Mouse (Mus musculus) macrophage (primary cell): ENCODE results near the gene Camkv. TPM values are rescaled to one million over a fixed set of nuclear protein-coding genes. Genes with fewer than 3 reads are reported as not detected.

Source experiments
- H3K27ac ChIP-seq: fragments of 350-480 bp; formaldehyde crosslinking; 2 replicates; pipeline ENCODE4 v1.9.0; 2021
- H3K36me3 ChIP-seq: fragments of 350-480 bp; formaldehyde crosslinking; 2 replicates; pipeline ENCODE4 v1.9.0; 2021; ENCODE audit errors: inconsistent target
- H3K4me3 ChIP-seq: fragments of 350-480 bp; formaldehyde crosslinking; 2 replicates; pipeline ENCODE4 v1.9.0; 2021; ENCODE audit errors: inconsistent target
- H3K79me2 ChIP-seq: fragments of 350-480 bp; formaldehyde crosslinking; 2 replicates; pipeline ENCODE4 v1.9.0; 2021; ENCODE audit errors: inconsistent target
- WGBS: methylation state at CpG from one replicate; pipeline ENCODE4 v1.1.7; 2026; ENCODE audit warnings: inconsistent platforms; ENCODE audit not compliant: missing documents; 5-methylcytosine and 5-hydroxymethylcytosine counted together
- polyA plus RNA-seq: library from polyadenylated mRNA; stranded (reverse); fragments of 250-400 nt; gene quantifications from 3 replicates; pipeline ENCODE4 v1.2.4, GENCODE M21; 2018; ENCODE audit warnings: inconsistent platforms

Gene Camkv
- polyA plus RNA-seq, 1 experiment from 2014 or later = not detected

DNA sequence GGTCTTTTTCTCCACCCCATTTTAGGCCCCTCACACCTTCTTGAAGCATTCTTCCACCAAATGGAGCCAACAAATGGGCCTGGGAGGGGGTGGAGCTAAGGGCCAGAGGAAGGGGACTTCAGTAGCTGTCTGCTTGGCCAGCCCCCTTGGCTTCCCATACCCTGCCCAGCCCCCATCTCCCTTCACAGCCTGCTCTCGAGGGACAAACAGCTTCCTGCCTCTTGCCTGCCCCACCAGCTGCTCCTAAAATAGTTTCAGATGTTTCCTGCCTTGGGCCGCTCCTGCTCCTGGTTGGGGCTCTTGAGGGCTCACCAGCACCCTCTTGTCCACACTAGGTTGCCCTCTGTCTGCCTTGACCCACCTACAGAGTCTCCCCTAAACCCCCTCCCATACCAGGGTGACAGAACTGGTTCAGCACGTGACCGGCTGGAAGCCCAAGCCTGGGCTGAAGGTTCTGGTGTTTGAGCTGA is 48.0 kb downstream of the Camkv start:
- Histone ChIP-seq H3K4me3 (peak overlapping the region; percentile 6; the same call in 1 of the 2 replicates), H3K79me2 (peaks cover 17% of the 10 kb centered on the region; the same call in 1 of the 2 replicates), H3K27ac (peak overlapping the region; percentile 89), H3K36me3 (peaks cover 33% of the 10 kb centered on the region)
- WGBS = 13% methylated on average over 4 of the region's 4 CpGs

DNA sequence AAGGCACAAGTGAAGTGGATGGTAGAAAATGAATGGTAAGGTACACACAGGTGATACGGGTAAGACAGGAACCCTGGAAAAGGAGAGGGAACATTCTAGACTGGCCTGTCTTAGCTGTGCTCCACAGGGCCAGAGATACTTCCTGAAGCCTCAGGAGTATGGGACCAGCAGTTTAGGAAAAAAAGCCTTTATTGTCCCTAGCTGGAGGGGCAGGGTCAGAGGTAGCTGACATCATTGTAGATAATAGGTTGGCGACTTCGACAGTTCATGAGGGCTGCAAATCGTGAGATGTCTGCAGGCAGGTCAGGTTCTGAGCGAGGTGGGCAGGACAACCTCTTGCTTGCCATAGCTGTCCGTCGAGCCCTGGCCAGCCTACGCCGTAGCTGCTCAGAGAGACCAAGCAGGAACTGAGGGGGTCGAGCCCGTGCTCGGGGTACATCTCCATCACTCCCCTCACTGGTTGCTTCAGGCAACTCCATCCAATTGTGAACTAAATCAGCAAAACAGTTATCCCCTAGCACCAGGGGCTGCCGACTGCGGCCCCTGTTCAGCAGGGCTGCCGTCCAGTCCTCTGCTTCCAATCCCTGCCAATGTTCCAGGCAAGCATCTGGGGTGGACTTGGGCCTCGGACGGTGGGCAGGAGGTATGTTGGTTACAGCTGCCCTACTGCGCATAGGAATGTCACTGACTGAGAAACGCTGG is 48.7 kb downstream of the Camkv start:
- H3K4me3 ChIP-seq = peak overlapping the region; percentile 66; the same call in 1 of the 2 replicates
- peaks cover 26% of the 10 kb centered on the region for H3K36me3 ChIP-seq
- peaks cover 9% of the 10 kb centered on the region; the same call in 1 of the 2 replicates for H3K79me2 ChIP-seq
- H3K27ac ChIP-seq = peak overlapping the region; percentile 89
- WGBS = 21% methylated on average over 19 of the region's 19 CpGs

DNA sequence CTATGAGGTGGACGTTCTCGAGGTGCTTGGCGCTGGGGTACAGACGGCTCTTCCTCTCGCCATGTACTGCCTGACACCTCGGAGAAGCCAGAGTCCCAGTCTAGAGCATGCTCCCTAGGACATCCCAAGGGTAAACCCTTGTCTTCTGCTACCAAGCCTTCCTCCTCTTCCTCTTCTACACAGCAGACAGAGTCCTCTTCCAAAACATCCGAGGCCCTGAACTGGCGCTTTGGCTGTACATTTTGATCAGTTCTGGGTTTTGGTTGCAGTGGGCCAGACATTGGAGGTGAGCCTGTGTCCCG is 49.2 kb downstream of the Camkv start:
- Histone ChIP-seq H3K27ac (peak overlapping the region; percentile 89), H3K4me3 (peak overlapping the region; percentile 66), H3K79me2 (peaks cover 4% of the 10 kb centered on the region; the same call in 1 of the 2 replicates), H3K36me3 (peaks cover 21% of the 10 kb centered on the region)
- WGBS = 18% methylated on average over 9 of the region's 9 CpGs

DNA sequence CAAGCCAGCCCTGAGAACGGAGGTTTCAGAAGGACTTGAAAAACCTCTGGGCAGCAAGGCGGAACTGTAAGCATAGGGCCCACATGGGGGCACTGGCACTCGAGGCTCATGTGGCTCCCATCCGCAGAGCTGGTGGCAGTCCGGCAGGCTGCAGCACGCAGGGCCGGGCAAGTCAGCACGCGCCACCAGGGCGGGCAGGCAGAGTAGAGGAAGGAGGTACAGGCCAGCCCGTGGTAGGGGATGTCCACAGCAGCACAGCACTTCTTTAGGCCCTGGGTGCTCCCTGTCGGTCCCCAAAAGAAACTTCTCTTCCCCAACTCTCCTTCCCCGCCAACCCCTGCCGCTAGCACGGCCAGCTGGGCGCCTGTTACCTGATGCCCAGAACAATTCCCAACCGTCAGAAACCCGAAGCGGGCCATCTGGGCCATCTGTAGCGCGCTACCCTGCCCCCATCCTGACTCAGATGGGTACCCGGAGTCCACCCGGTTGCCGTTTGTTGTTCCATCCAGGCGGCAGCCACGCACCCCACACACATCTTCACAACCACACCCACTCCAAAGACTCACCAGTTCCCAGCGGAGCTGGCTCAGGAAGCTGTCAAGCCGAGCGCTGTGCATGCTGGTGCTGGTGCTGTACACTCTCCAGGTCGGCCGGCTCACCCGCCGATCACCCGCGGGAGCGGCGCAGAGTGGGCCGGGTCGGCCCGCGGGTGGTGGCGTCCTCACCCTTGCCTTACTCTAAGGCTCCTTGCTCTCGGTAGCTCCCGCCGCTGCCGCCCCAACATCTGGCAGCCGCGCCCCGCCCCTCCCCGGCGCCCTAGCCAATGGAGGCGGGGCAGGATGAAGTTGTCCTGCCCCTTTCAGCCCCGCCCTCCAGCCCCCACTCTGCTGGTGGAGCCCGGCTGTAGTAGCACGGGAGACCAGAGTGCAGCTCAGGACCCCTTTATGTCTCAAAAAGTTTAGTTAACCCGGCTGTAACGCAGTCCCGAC is 50.0 kb downstream of the Camkv start, which contains the start of gene Inka1:
Inka1 (minus strand) TSS at position 749 of the 989 bp plus-strand sequence.
- Histone ChIP-seq H3K27ac (peak within 1 kb of the TSS; percentile 89), H3K79me2 (no peaks in the 10 kb centered on the region; the same call in 1 of the 2 replicates), H3K4me3 (peak within 1 kb of the TSS; percentile 66), H3K36me3 (peaks cover 14% of the 10 kb centered on the region; the same call in 1 of the 2 replicates)
- WGBS = under 1% methylated on average over 57 of the region's 58 CpGs

DNA sequence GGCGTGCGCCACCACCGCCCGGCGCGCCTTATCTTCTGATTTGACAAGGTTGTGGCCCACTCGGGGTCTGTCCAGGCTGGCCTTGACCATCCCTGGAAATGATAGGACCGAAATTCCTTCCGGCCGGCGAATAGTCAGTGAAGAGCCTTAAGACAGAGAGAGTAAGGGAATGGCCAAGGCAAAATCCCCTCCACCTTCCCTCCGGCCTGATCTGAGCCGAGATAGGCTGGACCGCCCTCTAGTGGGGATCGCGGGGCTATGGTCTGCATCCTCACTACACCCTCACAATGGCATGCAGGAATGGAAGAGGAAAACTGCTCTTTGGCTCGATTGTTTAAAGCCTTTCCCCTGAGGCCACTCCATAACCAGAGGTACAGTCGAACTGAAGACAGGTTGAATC is 50.9 kb downstream of the Camkv start:
- 3% methylated on average over 18 of the region's 18 CpGs for WGBS
- Histone ChIP-seq H3K79me2 (no peaks in the 10 kb centered on the region; the same call in 1 of the 2 replicates), H3K27ac (peak overlapping the region; percentile 25), H3K4me3 (peak overlapping the region; percentile 66), H3K36me3 (peaks cover 4% of the 10 kb centered on the region; the same call in 1 of the 2 replicates)

DNA sequence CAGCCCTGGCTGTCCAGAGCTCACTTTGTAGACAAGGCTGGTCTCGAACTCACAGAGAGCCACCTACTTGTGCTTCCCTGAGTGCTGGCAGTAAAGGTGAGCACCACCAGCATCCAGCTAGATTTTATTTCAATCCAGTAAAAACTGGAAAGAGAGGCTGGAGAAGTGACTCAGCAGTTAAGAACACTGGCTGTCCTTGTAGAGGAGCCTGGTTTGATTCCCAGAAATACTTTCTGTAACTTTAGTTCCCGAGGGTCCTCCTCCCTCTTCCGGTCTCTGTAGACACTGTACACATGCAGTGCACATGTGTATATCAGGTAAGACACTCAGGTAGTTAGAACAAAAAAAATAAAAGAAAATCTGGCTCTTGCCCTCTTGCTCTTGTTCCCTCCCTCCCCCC is 52.5 kb downstream of the Camkv start:
- WGBS = 73% methylated on average over 3 of the region's 3 CpGs
- Histone ChIP-seq H3K36me3 (no peaks in the 10 kb centered on the region), H3K4me3 (no peak overlapping the region)

DNA sequence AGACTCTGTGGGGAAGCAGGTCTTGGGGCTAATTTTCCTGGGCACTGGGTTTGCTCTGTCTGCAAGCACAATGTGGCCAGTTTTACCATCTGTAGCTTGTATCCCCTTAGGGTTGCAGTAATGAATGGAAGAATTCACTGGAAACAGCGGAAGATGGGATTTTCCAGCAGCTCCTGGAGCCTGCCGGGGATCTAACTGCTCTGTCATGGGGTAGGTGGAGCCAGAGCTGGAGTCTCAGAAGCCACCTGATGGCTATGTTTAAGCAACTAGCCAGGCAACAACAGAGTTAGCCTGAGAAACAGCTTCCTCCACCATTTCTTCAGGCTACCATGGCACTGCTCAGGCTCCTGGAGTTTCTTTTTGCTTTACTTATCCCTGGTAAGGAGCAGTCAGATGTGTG is 56.7 kb downstream of the Camkv start, which contains the start of gene Cdhr4:
Cdhr4 (plus strand) TSS at position 301 of the 400 bp plus-strand sequence.
- Histone ChIP-seq H3K4me3 (no peak within 1 kb of the TSS), H3K79me2 (no peaks in the 10 kb centered on the region), H3K36me3 (no peaks in the 10 kb centered on the region), H3K27ac (no peak within 1 kb of the TSS)
- WGBS = 85% methylated on average over 2 of the region's 2 CpGs

More for the DNA sequence above, 52.5 kb downstream of the Camkv start:
- Histone ChIP-seq H3K79me2 (no peaks in the 10 kb centered on the region; the same call in 1 of the 2 replicates), H3K27ac (no peak overlapping the region)

DNA sequence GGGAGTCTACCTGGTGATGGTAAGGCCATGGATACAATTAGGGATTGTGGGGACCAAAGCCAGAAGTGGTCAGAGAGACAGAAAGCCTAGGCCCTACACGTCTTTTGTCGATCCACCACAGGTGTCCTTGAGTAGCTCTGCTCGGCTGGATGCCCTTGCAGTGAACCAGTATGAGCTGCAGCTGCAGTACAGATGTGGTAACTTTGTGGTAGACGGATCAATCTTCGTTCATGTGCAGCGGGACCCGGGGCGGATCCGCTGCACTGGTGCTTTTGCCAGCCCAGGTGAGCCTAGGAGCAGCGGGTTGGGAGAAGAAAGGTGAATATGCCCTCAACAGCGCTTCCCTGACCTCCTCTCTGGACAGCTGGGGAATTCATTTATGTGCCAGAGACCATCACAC is 57.5 kb downstream of the Camkv start:
- WGBS = 86% methylated on average over 11 of the region's 11 CpGs
- Histone ChIP-seq H3K27ac (no peak overlapping the region), H3K4me3 (no peak overlapping the region), H3K36me3 (no peaks in the 10 kb centered on the region), H3K79me2 (no peaks in the 10 kb centered on the region)

DNA sequence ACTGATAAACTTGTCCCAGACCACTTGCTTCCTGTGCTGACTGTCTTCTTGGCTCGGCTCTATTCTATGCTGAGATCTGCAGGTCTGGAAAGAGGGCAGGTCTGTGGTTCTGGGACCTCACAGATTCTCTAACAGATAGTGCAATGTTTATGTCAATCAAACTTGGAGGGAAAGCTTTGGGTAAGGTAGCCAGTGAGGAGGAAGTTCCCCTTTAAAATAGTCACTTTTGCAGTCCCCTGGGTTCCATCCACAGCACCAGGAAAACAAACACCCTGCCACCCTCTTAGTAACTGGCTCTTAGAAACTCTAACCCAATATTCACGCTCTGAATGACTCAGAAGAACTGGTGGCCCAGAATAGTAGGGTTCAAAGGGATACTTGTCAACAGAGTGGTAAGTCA is 59.0 kb downstream of the Camkv start:
- H3K36me3 ChIP-seq = no peaks in the 10 kb centered on the region
- H3K79me2 ChIP-seq = no peaks in the 10 kb centered on the region
- WGBS = 7% methylated on average over 2 of the region's 2 CpGs
- peak overlapping the region; percentile 66 for H3K27ac ChIP-seq
- H3K4me3 ChIP-seq = no peak overlapping the region

DNA sequence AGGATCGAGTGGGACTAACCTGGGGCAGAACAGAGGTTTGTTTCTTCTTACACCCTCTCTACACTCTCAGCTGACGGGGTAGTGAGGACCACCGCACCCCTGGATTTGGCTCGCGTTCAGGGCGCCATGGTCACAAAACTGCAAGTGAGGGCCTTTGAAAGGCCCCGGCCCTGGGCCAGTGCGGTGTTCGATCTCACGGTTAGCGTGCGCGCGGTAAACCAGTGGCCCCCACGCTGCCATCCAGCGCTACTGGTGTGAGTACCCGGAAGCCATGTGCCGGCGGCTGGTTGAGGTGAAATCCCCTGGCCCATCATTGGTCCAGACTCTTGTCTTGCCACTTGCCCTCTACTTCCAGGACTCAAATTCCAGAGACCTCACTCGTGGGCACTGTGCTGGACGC is 60.0 kb downstream of the Camkv start:
- Histone ChIP-seq H3K27ac (peak overlapping the region; percentile 66), H3K4me3 (no peak overlapping the region), H3K79me2 (no peaks in the 10 kb centered on the region), H3K36me3 (no peaks in the 10 kb centered on the region)
- 97% methylated on average over 21 of the region's 21 CpGs for WGBS

DNA sequence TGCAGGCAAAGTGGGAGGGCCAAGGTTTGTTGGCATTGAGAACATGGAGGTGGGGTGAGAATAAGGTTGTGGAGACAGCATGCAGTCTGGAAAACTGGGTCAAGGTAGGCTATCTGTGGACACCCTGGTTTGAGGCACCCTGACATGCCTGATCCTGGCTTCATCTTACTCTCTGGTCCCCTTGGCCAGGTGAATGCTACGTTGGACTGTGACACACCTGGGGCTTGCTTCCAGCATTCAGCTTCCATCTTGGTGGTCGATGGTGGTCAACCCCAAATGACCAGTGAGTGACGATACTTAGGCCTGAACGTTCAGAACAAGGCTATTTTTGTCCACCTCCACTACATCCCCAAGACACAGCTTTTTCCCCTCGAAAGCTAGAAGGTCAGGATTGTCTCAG is 60.6 kb downstream of the Camkv start, which contains the start of gene Gm20662:
Gm20662 (plus strand) TSS at position 301 of the 400 bp plus-strand sequence.
- no peak within 1 kb of the TSS for H3K4me3 ChIP-seq
- H3K27ac ChIP-seq = peak within 1 kb of the TSS; percentile 66
- WGBS = 92% methylated on average over 5 of the region's 5 CpGs
- no peaks in the 10 kb centered on the region for H3K79me2 ChIP-seq
- no peaks in the 10 kb centered on the region for H3K36me3 ChIP-seq

Other genes with a start within 250 kb of the Camkv start
- gene Sema3f, start 225.2 kb upstream of the Camkv start, polyA plus RNA-seq = 0.08 to 0.93 TPM in 2 of 3 replicates, not detected in the other
- 48.8 to 74.7 TPM (median 61.8 TPM) in 3 replicates for gene Rbm5, start 164.7 kb upstream of the Camkv start, polyA plus RNA-seq
- gene Rbm6, start 62.4 kb upstream of the Camkv start, polyA plus RNA-seq = 41.6 to 90.8 TPM (median 45.5 TPM) in 3 replicates
- 8.2 to 10.9 TPM (median 8.7 TPM) in 3 replicates for gene Mon1a, start 47.5 kb upstream of the Camkv start, polyA plus RNA-seq
- gene Mst1r, start 28.8 kb upstream of the Camkv start, polyA plus RNA-seq = not detected in 3 replicates
- not detected in 3 replicates for gene Actl11, start 7.2 kb upstream of the Camkv start, polyA plus RNA-seq
- 0.43 to 3.0 TPM (median 1.1 TPM) in 3 replicates for gene Traip, start 14.5 kb downstream of the Camkv start, polyA plus RNA-seq
- 33.6 to 130 TPM (median 36.8 TPM) in 3 replicates for gene Uba7, start 39.8 kb downstream of the Camkv start, polyA plus RNA-seq
- 0.16 to 0.26 TPM in 2 of 3 replicates, not detected in the other for gene Gm20661, start 47.4 kb downstream of the Camkv start, polyA plus RNA-seq
- 5.7 to 14.7 TPM (median 13.6 TPM) in 3 replicates for gene Inka1, start 50.2 kb downstream of the Camkv start, polyA plus RNA-seq
- gene Cdhr4, start 56.8 kb downstream of the Camkv start, polyA plus RNA-seq = 0.30 to 2.2 TPM in 2 of 3 replicates, not detected in the other
- 1.0 to 1.3 TPM in 2 of 3 replicates, not detected in the other for gene Gm20662, start 60.7 kb downstream of the Camkv start, polyA plus RNA-seq
- gene Ip6k1, start 66.8 kb downstream of the Camkv start, polyA plus RNA-seq = 34.5 to 93.7 TPM (median 45.4 TPM) in 3 replicates
- gene Gmppb, start 113.6 kb downstream of the Camkv start, polyA plus RNA-seq = 5.4 to 20.7 TPM (median 8.9 TPM) in 3 replicates
- gene Amigo3, start 117.5 kb downstream of the Camkv start, polyA plus RNA-seq = 0.29 to 1.1 TPM (median 0.97 TPM) in 3 replicates
- 0.09 to 0.19 TPM in 2 of 3 replicates, not detected in the other for gene Mst1, start 144.8 kb downstream of the Camkv start, polyA plus RNA-seq
- 16.0 to 22.0 TPM (median 16.5 TPM) in 3 replicates for gene Rnf123, start 147.7 kb downstream of the Camkv start, polyA plus RNA-seq
- 30.5 to 37.0 TPM (median 32.8 TPM) in 3 replicates for gene Apeh, start 158.9 kb downstream of the Camkv start, polyA plus RNA-seq